Mouse (Mus musculus) bone marrow, adult 2 months (tissue): ENCODE measurements around the gene Prg2. TPM values are rescaled to one million over a fixed set of nuclear protein-coding genes. Genes with fewer than 3 reads are reported as not detected.

Source experiments
- H3K27ac ChIP-seq: fragments of 200-500 bp; 2 replicates; pipeline ENCODE4 v1.5.1; 2012; ENCODE audit warnings: low read depth, mild to moderate bottlenecking, control low read depth, inconsistent platforms, low read length; ENCODE audit not compliant: control insufficient read depth, poor library complexity, insufficient read depth
- H3K4me1 ChIP-seq: fragments of 200-500 bp; 2 replicates; pipeline ENCODE4 v1.6.1; 2011; ENCODE audit warnings: low read length; ENCODE audit not compliant: control insufficient read depth, insufficient read depth
- H3K4me3 ChIP-seq: fragments of 200-500 bp; replicated peaks from 2 replicates; pipeline ENCODE3; 2011; ENCODE audit warnings: mild to moderate bottlenecking, low read depth, low read length, control low read depth; ENCODE audit not compliant: control insufficient read depth
- CTCF ChIP-seq: fragments of 200-500 bp; IDR thresholded peaks from 2 replicates; pipeline ENCODE4 v1.5.1; 2011; ENCODE audit warnings: low read length, control low read depth; ENCODE audit not compliant: control insufficient read depth, insufficient read depth
- POLR2A ChIP-seq: fragments of 200-500 bp; IDR thresholded peaks from 2 replicates; pipeline ENCODE4 v1.6.1; 2011; ENCODE audit warnings: low read depth, mild to moderate bottlenecking, control low read depth, low read length, borderline replicate concordance; ENCODE audit not compliant: control insufficient read depth
- WGBS: fragments of 180-500 bp; shearing (Covaris S2); methylation state at CpG from one replicate; pipeline ENCODE4 v1.1.7; 2018; 5-methylcytosine and 5-hydroxymethylcytosine counted together
- polyA plus RNA-seq: library from polyadenylated mRNA; stranded (reverse); fragments of >200 nt; gene quantifications from 2 replicates; pipeline ENCODE4 v1.2.4, GENCODE M21; 2011; ENCODE audit warnings: low replicate concordance; ENCODE audit not compliant: missing spikeins, insufficient read depth, insufficient read length

The Prg2 gene
- polyA plus RNA-seq, 1 experiment = 464 TPM

DNA sequence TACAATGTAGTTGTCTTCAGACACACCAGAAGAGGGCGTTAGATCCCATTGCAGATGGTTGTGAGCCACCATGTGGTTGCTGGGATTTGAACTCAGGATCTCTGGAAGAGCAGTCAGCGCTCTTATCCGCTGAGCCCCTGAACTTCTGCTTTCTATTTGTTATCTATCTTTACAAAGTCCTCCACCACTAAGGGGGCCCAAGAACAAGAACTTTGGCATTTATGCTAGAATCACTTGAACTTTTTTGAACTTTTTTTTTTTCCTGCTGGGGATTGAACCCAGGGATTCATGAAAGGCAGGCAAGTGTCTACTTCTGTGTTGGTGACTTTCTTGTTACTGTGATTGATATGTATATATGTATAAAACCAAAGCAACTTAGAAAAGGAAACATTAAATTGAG, 41.0 kb upstream of the Prg2 start:
- WGBS = 40% methylated on average over 3 of the region's 3 CpGs
- H3K27ac ChIP-seq = peak overlapping the region; percentile 65; the same call in 1 of the 2 replicates
- peak overlapping the region; percentile 39 for H3K4me3 ChIP-seq
- H3K4me1 ChIP-seq = peaks cover 6% of the 10 kb centered on the region
- TF ChIP-seq CTCF = no peak
- TF ChIP-seq POLR2A = no peak

DNA sequence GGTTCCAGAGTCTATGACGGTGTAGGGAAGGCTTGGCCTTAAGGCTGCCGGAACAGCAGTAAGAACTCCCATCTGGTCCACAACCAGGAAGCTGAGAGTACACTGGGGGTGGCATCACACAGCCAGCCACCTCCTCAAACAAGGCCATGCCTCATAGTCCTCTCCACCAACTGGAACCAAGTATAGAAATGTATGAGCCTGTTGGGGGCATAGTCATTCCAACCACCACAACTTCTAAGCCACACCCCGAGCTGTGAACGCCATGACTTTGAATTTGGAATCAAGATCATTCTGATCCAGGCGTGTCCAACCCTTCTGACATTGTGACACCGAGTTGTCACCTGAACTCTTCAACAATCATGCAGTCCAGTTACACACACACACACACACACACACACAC, 40.5 kb upstream of the Prg2 start:
- WGBS = 73% methylated on average over 6 of the region's 6 CpGs
- Histone ChIP-seq H3K4me1 (peaks cover 6% of the 10 kb centered on the region), H3K4me3 (peak overlapping the region; percentile 39), H3K27ac (peak overlapping the region; percentile 65)
- TF ChIP-seq CTCF (no peak), POLR2A (no peak)

- peaks cover 6% of the 10 kb centered on the region for H3K4me1 ChIP-seq
- no peak overlapping the region for H3K4me3 ChIP-seq
- H3K27ac ChIP-seq = no peak overlapping the region
- TF ChIP-seq CTCF (no peak), POLR2A (no peak)
- WGBS = 42% methylated on average over 2 of the region's 2 CpGs
Observed at GRCm38 (mm10) chr2:84941332-84941731, 38.9 kb upstream of the Prg2 start.

GRCm38 (mm10) chr2:84941795-84942194, 38.5 kb upstream of the Prg2 start:
- TF ChIP-seq POLR2A (no peak), CTCF (no peak)
- 85% methylated on average over 4 of the region's 4 CpGs for WGBS
- no peak overlapping the region for H3K27ac ChIP-seq

DNA sequence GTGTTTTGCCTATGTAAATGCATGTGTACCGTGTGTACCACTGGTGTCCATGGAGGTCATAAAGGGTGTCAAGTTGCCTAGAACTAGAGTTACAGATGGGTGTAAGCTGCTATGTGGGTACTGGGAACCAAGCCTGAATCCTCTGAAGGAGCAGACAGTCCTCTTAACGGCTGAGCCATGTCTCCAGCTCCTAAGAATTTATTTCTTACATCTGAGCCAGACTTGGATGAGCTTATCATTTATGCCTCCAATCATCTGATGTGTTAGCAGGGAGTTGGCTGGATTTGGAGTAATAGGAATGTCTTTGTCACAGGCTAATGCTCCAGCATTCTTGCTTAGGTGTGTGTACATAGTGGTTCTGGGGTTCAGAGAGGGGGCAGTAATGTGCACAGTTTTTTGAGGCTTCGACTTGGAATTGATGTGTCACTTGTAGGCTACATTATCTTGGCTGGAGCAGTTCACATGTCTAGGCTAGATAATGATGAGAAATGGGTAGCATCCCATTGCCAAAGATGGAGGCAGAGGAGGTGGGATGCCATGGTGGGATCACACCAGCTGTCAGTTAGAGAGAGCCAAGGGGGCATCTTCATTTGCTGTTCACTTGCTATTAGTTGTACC, 33.0 kb upstream of the Prg2 start:
- Histone ChIP-seq H3K4me3 (no peak overlapping the region), H3K27ac (no peak overlapping the region), H3K4me1 (no peaks in the 10 kb centered on the region; the same call in 1 of the 2 replicates)
- 82% methylated on average over 3 of the region's 3 CpGs for WGBS
- no peak for TF ChIP-seq CTCF
- no peak for TF ChIP-seq POLR2A

More at GRCm38 (mm10) chr2:84941795-84942194, 38.5 kb upstream of the Prg2 start:
- H3K4me3 ChIP-seq = no peak overlapping the region
- H3K4me1 ChIP-seq = peaks cover 6% of the 10 kb centered on the region

DNA sequence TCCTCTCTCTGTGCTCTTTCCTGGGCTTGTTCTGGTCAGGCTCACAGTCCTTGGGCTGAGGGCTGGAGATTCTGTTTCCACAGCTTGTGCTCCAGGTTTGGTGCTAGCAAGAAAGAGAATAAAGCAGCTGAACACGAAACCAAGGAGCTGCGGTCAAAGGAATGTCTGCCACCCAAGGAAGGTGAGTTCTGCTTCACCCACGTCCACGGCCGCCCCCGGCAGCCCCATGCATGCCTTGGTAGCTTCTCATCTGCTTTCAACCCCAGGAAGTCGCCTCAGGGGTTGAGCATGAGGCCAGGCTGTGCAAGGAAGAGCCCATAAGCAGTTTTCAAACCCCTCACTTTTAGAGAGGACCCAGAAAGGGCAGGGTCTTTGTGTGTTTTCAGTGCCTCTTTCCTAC, 32.0 kb upstream of the Prg2 start:
- no peak overlapping the region for H3K4me3 ChIP-seq
- no peak for TF ChIP-seq POLR2A
- no peak for TF ChIP-seq CTCF
- H3K27ac ChIP-seq = no peak overlapping the region
- H3K4me1 ChIP-seq = no peaks in the 10 kb centered on the region
- 96% methylated on average over 7 of the region's 7 CpGs for WGBS

- Histone ChIP-seq H3K4me1 (no peaks in the 10 kb centered on the region), H3K27ac (no peak overlapping the region), H3K4me3 (no peak overlapping the region)
- WGBS = 86% methylated on average over 2 of the region's 2 CpGs
- no peak for TF ChIP-seq POLR2A
- no peak for TF ChIP-seq CTCF
Observed at GRCm38 (mm10) chr2:84948721-84949120, 31.5 kb upstream of the Prg2 start.

DNA sequence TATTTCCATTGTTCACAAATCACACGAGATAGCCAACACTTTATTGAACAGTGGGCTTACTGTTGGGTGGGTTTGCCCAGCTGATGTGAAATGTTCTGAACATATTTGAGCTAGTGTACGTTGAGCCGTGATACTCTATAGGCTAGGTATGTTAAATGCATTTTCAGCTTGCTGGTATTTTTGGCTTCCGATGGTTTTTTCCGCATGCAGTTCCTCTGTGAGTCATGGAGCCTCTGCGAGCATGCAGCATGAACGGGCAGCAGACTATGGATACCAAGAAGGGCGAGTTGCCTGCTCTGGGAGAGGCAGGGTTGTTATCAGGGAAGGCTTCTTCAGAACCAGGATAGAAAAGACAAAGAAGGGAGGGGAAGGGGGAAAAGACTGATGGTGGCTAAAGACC, 29.2 kb upstream of the Prg2 start:
- H3K27ac ChIP-seq = no peak overlapping the region
- WGBS = 91% methylated on average over 8 of the region's 8 CpGs
- TF ChIP-seq POLR2A = no peak
- no peak for TF ChIP-seq CTCF
- no peak overlapping the region for H3K4me3 ChIP-seq
- H3K4me1 ChIP-seq = peaks cover 2% of the 10 kb centered on the region; the same call in 1 of the 2 replicates

DNA sequence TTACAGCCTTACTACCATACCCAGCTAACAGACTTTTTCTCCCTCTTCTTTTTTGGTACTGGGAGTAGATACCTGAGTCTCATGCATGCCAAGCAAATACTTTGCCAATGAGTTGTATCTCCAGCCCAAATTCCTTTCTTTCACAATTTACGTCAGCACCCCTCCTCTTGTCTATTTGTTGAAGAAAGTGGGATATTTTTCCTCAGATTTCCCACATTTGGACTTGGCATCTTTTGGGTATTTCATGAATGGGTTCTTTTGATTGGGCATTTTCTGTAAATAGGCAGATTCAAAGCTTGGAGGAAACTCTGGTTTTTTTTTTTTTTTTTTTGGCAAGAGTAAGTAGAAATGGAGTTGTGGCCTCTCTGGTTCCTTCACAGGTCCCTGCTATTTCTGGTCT, 28.0 kb upstream of the Prg2 start:
- peaks cover 2% of the 10 kb centered on the region; the same call in 1 of the 2 replicates for H3K4me1 ChIP-seq
- no peak overlapping the region for H3K27ac ChIP-seq
- WGBS = 100% methylated on average over 1 of the region's 1 CpGs
- H3K4me3 ChIP-seq = no peak overlapping the region
- TF ChIP-seq CTCF = no peak
- no peak for TF ChIP-seq POLR2A
